Mouse (Mus musculus) layer of hippocampus, postnatal 10 days (tissue): ENCODE data around the gene Tmeff1. TPM values are rescaled to one million over a fixed set of nuclear protein-coding genes. Genes with fewer than 3 reads are reported as not detected.

Source experiments
- DNase-seq, 2 experiments: peaks; one replicate each; pipeline ENCODE4 v3.0.0; 2021; ENCODE audit warnings: low spot score in 2 of 2
- long read RNA-seq: library from polyadenylated mRNA; stranded (forward); transcript quantifications from one replicate; pipeline ENCODE4 v2.0.0, GENCODE M21; 2023
- total RNA-seq, 2 experiments: library from RNA; stranded (reverse); gene quantifications; 2 replicates each; pipeline ENCODE4 v1.2.3; 2021

The Tmeff1 gene
- 100 to 1,000 TPM; 178 to 200 TPM for total RNA-seq
- long read RNA-seq, transcript Tmeff1-203 (10 exons, 1,426 nt) = major isoform, 91 of 182 reads
- long read RNA-seq, transcript Tmeff1-201 (10 exons, 2,461 nt) = minor isoform, 37 of 182 reads
- long read RNA-seq, partial matches to known transcripts = 9 of 182 reads
- long read RNA-seq, other reads (novel, unspliced or antisense) = 45 of 182 reads

DNA sequence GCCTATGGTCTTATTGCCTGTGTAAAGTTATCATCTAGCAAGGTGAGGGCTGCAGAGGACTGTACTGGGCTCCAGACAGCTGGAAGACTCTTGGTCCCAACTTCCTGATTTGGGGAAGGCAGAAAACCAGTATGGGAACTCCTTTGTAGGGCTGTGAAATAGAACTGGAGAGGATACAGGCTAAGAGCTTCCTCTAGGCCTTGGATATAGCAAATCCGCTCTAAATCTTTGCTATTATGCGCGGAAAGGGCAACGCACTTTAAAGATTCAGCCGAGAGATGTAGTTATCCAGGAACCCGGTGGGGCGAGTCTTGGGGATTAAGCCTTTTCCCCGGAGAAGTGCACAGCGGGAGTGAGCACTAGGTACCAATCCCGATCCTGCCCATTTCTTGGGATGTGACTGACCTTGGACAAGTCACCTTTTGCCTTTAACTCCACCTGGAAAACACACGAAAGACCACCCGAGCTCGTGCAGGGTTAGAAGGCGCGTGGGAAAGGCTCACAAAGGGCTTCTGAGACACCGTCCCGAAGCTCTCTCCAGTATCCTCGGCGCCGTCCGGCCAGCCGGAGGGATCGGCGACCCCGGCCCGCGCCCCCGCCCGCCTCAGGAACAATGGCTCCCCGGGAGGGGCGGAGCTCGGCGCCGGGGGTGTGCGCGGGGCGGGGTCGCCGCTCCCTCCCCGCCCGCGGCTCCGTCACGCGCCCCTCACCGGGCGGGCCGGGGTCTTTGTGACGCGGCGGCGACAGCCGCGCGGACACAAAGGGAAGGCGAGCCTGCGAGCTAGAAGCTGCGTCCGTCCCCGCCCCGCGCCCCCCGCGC is at the start of gene Tmeff1:
TSS of gene Tmeff1 (plus strand) at position 754 of the 820 bp plus-strand sequence.
- peak in 1 of 2 experiments; percentile 76 for DNase-seq

DNA sequence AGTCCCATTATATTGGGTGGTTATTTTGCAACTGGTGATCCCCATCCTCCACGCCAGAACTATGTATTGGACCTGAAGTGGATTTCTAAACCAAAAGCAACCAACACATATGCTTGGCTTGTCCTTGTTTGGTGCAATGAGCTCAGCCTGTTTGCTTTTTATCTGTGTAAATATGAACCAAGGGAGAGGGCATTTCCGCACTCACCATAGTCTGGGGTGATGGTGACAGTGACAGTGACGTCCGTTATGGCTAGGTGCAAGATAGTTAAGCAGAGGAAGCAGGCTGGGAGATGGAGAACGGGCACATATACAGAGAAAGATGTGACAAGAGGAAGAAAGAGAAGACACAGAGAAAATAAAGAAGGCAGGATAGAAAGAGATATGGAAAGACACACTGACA is 48.7 kb upstream of the Tmeff1 start:
- DNase-seq = no peak

DNA sequence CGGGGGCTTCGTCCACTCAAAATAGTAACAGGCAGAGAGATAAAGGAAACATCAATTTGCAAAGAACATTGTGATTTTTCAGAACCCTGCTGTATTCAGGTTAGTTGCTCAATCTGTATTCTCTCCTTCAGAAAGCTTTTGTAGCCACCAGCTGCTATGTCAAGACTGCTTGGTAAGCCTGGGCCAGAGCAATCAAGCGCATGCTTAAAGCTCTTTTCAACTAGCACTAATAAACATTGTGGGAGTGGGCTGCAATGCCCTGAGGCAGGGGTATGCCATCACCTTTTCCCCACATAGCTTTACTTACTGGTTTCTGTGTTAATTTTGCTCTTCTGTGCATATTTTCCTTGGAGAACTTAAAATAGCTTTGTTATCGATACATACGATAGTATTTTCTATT is 48.0 kb upstream of the Tmeff1 start:
- no peak for DNase-seq

DNA sequence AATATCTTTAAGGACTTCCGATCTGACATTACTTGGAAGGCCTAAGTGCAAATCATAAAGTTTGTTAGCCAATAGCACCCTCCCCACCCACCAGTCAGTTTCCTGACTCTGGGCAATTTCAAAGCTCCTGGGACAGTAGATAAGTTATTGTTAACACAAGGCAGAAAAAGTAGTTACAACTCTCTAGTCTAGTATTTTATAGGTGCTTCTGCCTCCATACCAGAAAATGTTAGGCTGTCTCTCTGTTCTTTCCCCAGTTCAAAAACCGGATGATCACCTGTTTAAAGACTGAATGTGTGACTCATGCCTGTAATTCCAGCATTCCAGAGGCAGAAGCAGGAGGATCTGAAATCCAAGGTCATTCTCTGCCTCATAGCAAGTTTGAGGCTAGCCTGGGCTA is 46.4 kb upstream of the Tmeff1 start:
- no peak for DNase-seq

DNA sequence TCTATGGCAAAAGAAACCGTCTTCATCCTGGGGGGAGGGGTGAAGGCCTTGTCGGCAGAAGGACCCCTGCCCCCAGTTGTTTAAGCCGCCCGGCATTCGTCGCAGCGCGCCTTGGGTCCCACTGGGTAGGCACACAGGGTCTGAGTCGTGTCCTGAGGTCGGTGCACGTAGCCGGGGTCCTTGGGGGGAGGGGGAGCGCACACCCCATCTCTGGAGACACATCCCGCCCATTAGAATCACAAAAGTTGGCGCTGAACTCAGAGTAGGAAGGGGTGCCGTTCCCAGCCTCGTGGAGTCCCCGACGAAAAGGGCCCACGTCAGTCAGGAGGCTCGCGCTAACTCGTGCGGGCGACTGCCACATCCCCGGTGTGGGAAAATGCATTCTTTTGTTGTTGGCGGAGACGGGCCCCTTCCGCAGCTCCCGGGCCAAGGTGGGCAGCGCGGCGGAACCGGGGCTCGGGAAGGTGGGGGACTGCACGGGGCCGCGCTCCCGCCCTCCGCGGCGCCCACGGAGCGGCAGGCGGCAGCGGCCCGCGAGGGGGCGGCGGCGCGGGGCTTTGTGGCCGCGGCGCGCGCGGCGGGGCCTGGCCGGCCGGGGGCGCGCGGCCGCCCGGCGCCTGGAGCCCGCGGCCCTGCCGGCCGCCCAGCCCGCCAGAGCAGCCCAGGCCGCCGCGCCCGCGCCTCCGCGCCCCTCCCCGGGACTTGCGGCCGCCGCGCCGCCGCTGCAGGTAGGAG is 45.0 kb upstream of the Tmeff1 start, which contains the start of gene Msantd3:
TSS of gene Msantd3 (plus strand) at position 95 of the 735 bp plus-strand sequence.
- peak; percentile 63 to 69 for DNase-seq

DNA sequence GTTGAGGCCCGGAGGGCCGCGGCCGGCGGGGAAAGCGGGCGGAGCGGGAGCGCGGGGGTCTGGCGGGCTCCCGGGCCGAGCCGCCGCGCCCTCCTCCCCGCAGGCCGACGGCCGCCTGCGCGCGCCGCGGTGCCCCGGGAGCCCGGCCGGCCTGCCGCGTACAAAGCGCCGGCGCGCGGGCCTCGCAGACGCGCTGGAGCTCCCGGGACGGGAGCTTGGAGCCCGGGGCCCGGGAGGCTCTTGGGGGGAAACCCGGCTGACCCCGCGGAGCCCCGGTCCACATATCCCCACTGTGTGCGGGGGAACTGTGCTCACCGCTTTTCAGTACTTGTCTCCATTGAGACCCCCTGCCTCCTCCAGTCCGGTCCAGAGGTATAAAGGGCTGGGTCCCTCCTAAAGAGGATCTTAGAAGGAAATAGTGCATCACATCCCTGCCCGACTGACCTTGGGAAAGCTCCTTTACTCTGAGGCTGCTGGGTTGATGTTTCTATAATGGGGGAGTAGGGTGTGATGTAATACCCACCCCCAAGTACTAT is 44.3 kb upstream of the Tmeff1 start:
- peak; percentile 49 to 58 for DNase-seq

DNA sequence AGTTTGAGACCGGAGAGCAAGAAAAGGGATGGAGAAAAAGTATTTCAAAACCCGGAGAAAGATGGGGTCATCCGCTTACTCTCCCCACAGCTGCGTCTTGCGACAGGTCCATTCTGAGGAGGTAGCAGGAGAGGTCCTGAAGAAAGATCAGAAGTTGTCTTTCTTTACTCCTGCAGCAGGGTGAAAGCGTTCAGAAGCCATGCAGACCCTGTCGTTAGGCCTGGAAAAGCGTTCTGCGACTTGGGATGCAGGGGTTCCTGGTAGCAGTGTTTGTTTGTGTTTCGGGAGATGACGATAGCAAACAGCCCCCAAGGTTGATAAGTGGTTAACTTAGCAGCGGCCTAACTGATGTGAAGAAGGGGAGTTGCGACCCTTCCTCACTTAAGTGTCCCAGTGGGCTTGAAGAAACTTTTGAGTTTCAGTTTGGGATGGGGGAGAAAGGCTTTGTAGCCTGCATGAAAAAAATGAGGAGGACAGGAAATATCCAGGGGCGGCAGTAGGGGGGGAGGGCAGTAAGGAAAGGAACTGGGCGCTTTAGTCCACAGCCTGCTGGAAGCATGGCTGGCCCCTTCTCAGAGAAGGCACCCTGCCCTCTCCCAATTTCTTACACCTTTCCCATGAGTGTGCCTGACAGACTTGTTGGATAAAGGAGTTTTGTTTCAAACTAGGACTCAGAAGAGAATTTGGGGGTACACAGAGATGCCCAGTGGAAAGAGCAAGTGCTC is 43.3 kb upstream of the Tmeff1 start:
- DNase-seq = peak in 1 of 2 experiments; percentile 8

DNA sequence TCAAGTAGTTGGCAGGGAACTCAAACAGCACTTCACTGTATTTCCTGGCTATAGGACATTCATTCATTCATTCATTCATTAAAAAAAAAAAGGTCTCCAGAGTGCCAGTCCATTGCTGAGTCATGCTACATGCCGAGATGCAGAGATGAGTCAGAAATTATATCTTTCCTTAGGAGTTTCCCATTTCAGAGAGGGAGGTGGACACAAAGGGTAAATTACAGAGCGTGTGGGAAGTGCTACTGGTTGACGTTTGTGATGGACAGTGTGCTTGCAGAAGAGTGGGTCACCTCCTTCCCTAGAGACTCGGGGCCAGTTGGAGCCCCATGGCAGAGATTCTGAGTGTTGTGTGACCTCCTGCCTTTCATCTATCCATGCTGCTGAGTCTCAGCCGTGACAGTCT is 42.6 kb upstream of the Tmeff1 start:
- DNase-seq = peak in 1 of 2 experiments; percentile 9

DNA sequence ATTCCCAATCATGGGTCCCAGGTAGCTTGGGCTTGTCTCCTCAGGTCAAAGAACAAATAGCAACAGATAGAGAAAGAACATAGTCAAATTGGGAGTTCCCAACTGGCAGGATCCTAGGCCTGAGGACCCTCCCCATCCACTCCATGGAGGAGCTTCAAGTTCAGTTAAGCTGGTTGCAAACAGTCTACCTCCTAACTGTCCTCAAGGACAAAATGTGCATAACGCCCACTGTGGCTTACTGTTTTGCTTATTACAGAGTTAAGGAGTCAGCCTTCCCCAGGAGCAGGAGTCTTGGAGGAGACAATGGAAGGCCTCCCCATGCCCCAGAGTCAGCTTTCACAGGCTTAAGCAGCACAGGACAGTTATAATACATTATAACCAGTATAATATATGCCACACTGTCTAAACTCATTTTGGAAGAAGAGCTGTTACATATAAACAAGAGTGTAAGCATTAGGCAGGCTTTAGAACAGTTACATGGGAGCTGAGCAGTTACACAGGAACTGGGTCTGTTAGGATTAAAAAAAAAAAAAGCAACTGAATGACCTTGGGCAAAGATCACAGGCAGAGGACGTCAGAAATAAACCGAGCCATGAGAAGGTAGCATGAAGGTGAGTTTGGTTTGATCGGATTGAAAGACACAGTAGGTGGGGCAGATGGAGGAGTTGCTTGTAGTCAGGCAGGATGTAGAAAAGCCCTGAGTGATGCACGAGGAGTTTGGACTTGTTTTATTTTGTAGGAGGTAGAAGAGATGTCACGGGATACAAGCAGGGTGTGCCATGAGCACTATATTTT is 41.7 kb upstream of the Tmeff1 start:
- peak in 1 of 2 experiments; percentile 9 for DNase-seq

DNA sequence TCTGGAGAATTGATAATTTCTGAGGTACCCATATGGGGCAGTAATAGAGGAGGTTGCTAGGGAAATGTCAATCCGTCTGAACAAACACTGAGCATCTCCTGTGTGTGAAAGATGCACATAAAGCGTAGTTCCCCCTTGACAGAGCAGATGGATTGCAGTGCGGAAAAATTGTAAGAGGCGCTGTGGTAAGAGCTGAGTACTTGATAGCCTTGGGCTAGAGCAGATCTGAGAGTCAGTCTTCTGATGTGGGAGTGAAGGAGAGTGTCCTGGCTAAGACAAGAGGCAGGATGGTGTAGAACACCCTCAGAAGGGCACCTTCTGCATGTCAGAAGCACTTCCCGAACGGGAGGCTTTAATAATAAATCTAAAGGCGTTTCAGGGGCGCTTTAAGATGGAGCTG is 40.8 kb upstream of the Tmeff1 start:
- peak in 1 of 2 experiments; percentile 14 for DNase-seq

DNA sequence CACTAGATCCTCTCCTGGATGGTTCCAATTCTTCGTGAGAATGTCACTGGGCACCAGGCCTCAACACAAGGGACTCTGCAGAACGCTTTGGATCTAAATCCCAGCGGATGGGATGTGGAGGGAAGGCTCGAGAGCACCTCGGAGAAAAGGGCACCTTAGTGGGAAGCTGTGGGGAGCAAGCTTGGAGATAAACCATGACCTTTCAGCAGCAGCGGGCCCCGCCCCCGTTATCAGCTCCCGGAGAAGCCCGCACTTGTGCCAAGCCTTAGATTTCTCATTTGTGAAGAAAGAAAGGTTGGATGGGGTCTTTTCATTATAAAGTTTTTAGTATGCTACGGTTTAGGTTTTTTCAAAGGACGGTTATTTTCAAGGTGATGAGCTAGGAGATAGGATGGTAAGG is 39.0 kb upstream of the Tmeff1 start:
- DNase-seq = no peak

DNA sequence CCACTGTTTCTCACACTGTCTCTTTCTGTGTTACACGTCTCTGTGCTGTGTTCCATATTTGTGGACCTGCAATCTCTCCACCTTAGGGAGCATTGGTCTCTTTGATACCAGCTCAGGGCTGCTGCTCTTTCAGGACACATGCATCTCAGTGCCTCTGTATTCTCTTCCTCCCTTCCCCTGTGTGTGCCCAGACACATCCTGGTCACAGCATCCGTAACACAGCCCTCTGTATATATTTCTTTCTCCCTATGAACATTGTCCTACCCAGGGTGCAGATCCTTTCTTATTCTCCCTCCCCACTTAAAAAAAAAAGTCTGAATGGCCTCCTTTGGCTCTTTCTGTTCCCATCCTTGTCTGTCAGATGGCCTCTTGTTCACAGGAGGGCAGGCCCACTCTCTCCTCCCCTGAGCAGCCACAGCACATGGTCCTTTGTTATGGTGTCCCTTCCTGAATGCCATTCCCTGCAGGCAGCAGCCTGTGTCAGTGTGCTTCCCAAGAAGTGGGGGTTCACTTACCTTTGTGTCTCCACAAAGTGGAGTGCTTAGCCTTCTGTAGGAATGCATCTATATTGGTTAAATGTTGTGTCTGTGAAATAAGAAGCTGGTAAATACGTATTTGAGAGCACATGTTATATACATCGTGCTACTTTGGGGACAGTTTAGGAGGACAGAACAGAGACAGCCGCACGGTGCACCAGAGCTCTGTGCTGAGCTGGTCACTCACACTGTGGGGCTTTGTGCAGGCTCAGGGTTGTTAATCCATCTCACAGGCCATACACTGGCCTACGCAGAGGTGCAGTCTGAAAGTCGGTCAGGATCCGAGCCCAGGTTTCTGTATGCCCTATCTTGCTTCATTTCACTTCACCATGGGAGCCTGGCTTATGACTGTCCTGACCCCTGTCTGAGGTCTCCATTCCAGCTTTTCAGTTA is 38.1 kb upstream of the Tmeff1 start:
- DNase-seq = no peak

DNA sequence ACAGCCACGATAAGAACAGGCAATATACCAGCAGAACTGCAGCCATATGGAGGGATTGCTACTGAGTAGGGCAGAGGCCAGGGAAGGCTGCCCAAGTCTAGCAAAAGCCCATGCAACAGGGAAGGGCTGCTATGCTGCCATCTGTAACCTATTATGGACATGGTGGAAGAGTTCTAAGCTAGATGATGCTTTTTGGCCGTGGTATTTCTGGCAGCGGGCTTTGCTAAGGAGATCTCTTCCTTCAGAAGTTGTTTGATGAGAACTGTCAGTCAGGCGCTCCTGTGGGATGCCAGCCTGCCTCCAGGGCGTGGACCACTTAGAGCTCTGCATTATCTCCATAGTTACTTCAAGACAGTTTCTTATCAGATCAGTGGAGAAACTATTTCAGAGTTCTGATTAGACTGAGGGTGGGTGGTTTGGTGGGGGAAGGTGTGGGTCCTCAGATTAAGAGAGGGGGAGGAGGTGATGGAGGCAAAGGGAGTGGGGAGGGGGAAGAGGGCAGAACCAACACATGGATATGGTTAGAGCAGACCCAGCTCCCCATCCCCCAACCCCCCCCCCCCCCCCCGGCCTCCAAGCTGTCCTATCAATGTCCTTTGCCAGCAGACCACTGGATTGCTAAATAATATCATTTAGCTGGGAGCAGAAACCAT is 36.5 kb upstream of the Tmeff1 start:
- no peak for DNase-seq

DNA sequence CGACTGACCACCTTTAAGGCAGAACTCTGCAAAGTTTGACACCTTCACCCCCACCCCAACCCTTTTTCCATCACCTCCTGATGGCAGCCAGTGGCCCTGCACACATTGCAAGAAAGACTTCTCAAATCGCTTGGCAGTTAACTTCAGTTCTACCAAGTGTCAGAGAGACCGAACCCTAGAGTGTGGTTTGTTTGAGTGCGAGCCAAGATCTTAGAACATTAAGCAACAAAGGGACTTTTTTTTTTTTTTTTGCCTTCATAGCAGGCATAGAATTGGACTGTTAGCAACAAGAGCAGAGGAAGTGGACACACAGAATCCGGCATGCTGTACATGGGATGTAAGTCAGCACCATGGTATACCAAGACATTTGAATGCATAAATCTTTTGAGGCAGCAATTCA is 35.3 kb upstream of the Tmeff1 start:
- no peak for DNase-seq

DNA sequence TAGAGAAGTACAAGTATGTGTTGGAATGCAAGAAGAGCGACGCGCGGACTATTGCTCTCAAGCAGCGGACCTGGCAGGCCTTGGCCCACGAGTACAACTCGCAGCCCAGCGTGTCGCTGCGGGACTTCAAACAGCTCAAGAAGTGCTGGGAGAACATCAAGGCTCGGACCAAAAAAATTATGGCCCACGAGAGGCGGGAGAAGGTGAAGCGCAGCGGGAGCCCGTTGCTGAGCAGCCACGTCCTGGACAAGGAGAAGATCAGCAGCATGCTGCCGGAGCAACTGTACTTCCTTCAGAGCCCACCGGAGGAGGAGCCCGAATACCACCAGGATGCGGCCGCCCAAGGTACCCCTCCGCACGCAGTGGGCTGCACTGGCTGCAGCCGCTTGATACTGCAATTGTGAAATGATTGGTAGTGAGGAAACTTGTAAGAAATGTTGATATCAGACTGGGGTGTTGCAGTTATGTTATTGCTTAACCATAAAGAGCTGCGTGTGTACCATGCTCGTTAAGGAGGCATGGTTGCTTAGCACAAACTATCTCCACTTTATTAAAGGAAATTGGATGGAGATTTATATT is 32.4 kb upstream of the Tmeff1 start:
- no peak for DNase-seq

DNA sequence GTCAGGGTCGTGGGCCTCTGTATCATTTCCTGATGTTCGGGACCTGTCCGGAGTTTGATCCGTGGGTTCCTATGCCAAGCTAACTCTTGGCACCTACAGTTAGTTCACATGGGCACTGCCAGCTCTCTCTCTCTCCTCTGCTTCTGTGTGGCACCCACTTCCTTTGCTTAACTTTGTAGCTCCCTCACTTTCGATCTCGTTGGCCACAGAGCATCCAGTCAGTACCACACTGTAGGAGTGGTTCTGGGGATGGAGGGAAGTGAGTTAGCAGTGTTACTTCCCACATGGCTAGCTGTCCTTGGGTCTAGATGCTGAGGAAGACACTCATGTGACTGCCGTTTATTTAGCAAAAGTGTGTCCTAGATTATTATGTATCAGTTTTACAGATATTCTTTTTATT is 30.8 kb upstream of the Tmeff1 start:
- no peak for DNase-seq

DNA sequence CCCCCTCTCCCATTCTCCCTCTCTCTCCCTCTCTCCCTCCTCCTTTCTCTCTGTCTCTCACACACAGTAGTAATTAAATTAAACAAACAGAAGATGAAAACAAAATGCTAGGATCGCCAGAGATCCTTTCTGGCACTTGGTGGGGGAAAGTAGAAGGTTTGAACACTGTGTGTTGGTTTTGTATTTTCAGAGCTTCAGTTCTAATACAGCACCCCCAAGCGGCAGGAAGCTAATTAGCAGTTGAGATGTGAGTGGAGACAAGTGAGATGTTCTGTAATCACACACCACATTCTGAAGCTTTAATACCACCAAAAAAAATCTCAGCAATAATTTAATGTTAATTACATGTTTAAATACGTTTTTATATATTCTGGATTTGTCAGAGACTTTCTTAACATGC is 29.2 kb upstream of the Tmeff1 start:
- DNase-seq = peak; percentile 68

DNA sequence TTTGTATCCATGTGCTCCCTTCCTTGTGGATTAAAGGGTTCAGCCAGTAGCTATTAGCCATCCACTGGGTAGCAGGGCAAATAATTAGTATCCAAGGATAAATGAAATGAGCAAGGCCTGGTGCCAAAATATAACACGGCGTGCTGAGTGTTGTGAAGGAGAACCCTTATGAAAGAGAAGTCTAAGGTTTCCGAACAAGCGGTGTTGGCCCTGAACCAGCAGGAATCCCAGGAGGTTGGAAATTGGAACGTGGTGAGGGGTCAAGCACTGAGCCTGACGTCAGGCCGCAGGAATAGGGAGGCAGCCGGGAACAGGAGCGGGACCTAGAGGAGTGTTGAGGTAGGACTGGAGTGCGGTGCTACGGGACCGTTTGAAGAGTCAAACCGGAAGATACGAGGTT is 25.3 kb upstream of the Tmeff1 start:
- DNase-seq = no peak
